Mouse (Mus musculus): ENCODE results near the gene Zfp553.

Zfp553 gene

DNA sequence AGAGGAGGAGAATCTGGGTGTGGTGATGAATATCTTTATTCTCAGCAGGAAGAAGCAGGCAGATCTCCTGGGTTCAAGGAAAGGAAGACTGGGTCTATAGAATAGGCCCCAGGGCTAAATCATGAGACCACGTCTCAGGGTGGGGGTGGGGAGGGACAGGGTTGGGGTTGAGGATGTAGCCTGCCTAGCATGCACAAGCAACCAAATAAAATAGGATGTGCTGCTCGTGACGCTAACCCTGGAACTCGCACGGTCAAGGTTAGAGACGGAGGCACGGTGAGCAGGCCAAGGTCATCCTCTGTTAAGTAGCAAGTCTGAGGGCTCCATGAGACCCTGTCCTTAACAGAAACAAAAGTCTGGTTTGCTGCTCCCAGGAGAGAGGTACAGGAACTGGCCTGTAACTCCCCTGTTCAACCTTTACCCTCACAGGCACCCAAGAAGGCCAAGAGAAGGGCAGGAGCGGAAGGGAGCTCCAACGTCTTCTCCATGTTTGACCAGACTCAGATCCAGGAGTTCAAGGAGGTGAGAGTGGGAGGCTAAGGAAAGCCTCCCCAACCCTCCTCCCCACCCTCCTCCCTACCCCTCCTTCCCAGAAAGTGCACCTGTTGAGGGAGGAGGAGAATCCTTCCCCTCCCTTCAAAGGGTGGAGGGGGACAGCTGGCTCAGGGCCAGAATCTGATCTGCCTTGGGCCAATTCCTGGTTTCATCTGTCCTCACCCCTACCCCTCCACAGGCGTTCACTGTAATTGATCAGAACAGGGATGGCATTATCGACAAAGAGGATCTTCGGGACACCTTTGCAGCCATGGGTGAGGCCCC is 20.2 kb upstream of the Zfp553 start:
- DNase-seq: no peak

DNA sequence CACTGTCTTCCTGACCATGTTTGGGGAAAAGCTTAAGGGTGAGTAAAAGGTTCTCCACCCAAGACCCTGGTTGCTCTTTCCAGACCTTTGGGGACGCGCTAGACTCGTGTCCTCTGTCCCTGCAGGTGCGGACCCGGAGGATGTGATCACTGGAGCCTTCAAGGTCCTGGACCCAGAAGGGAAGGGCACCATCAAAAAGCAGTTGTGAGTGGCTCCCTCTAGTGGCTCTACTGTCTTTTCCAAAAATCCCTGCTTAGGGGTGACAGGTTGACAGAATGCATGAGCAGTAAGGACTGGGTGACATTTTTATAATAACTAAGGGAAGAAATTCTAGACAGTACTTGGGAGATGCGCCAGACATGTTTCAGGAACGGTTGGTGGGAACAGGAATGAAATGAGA is 19.4 kb upstream of the Zfp553 start:
- peak; percentile 66 for DNase-seq

DNA sequence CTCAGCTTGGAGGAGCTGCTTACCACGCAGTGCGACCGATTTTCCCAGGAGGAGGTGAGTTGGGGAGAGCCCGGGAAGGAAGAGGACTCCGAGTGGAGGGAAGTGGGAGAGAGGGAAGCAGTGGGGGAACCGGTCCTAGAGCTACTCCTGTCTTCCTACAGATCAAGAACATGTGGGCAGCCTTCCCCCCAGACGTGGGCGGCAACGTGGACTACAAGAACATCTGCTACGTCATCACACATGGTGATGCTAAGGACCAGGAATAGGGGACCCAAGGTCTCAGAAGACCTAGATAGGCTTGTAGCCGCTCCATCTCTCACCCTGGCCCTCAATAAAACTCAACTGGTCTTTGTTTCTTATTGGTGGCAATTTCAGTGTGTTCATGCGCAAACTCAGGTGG is 18.9 kb upstream of the Zfp553 start:
- DNase-seq: no peak

- peak; percentile 27 for DNase-seq
These were observed 18.3 kb upstream of the Zfp553 start for GRCm38 (mm10) chr7:127214521-127214920.

GRCm38 (mm10) chr7:127214981-127215871 is 17.6 kb upstream of the Zfp553 start:
- DNase-seq: peak; percentile 86

DNA sequence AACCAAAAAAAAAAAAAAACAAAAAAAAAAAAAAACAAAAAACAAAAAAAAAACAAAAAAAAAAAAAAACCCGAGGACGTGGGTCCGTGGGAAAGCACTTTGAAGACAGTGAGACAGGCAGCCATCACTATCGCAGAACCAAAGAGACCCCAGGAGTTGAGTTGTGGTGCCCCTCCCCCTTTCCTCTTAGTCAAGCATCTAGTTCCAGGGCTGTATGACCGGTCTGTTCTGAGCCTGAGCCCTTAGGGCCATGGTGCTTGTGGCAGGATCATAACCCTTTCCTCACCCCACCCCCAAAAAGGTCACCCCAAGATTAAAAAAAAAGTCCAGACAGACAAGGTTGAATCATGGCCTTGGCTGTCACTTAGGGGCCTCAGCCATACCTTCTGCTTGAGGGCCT is 16.6 kb upstream of the Zfp553 start:
- DNase-seq: peak; percentile 23

GRCm38 (mm10) chr7:127217475-127217874 is 15.4 kb upstream of the Zfp553 start:
- peak; percentile 35 for DNase-seq

DNA sequence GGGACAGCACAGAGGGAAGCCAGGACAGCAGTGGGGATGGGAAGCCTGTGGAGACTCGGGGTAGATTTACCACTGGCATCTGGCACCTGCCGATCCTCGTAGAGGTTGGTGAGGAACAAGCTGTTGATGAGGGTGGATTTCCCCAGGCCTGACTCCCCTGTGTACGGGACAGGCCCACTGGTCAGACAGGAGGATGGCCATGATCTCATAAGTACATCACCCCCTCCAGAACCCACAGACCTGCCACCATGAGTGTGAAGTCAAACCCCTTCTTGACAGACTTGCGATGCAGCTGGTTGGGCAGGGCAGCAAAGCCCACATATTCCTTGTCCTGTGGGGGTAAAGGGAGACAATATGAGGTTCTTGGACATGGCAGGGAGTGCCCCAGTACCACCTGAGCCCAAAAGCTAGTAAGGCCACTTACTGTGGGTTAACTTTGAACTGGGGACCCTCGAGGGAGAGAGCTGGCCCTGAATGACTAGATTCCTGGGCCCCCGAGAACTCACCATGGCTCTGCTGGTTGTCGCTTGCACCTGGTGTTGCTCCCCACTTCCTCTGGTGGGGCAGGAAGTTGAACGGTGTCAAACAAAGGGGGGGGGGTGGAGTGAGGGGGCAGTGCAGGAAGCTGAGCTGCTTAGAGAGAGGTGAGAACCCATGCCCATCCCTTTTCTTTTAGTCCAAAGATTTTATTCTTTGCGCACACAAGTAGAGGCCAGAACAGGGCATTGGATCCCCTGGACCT is 14.8 kb upstream of the Zfp553 start:
- DNase-seq: peak; percentile 88

DNA sequence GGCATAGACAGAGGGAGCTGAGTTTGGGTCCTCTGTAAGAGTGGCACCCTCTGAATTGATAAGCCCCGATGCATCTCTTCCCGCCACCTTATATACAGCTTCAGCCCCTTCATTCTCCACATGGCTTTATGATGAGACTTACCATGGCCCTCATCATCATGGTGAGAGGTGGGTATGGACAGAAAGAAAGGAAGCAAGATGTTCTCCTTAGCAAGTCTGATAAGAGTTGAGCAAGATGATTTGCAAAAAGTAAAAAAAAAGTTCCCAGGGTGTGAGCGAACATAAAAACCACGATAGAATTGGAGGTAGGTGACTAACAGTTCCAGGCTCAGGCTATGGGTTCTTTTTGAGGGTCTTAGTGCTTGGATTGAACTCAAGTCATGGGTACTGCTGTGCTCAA is 14.2 kb upstream of the Zfp553 start:
- no peak for DNase-seq

GRCm38 (mm10) chr7:127220440-127220839 is 12.4 kb upstream of the Zfp553 start:
- DNase-seq: peak; percentile 56

GRCm38 (mm10) chr7:127223106-127223505 is 9.8 kb upstream of the Zfp553 start:
- no peak for DNase-seq

DNA sequence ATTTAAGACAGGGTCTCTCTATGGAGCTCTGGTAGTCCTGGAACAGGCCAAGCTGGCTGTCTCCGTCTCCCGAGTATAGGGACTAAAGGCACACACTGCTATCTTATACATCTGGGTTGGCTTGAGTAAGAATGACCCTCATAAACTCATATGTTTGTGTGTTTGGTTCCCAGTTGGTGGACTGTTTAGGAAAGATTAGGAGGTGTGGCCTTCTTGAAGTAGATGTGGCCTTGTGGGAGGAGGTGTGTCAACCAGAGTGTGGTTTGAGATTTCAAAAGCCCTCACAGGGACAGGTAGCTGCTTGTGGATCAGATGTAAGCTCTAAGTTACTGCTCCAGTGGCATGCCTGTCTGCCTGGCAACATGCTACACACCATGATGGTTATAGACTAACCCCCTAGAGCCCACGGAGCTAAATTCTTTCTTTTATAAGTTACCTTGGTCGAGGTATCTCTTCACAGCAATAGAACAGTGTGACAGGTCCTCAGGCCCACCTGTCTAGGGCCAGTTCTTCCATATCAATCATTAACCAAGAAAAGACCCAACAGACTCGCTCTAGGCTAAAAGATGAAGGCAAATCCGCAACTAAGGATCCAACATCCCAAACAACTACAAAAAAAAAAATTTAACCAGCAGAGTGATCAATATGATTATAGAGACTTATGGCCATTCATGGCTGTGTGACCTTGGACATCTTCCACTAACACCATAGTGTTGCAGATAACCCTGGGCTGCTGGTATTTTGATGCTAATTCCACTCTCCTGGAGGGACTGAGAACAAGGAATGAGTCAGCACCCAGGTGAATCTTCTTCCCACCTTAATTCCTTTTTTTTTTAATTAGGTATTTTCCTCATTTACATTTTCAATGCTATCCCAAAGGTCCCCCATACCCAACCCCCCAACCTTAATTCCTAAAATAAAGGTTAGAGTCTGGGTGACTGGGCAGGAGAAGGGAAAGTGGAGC is 9.1 kb upstream of the Zfp553 start:
- DNase-seq: no peak

DNA sequence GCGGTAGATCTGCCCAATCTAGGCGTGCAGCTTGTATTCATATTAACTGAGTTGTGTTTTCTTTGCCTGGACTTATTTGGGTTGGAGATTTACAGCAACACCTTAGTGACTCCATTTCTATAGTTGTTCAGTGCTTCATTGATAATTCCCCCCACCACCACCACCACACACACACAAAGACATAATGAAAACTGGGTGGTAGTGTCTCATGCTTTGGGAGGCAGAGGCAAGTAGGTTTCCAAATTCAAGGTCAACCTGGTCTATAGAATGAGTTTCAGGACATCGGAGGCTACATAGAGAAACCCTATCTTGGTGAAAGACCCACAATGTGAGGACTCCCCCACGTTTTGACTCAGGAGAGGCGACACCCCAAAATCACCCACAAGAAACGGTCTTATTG is 8.2 kb upstream of the Zfp553 start:
- no peak for DNase-seq

GRCm38 (mm10) chr7:127225147-127225995 is 7.5 kb upstream of the Zfp553 start:
- DNase-seq: no peak

DNA sequence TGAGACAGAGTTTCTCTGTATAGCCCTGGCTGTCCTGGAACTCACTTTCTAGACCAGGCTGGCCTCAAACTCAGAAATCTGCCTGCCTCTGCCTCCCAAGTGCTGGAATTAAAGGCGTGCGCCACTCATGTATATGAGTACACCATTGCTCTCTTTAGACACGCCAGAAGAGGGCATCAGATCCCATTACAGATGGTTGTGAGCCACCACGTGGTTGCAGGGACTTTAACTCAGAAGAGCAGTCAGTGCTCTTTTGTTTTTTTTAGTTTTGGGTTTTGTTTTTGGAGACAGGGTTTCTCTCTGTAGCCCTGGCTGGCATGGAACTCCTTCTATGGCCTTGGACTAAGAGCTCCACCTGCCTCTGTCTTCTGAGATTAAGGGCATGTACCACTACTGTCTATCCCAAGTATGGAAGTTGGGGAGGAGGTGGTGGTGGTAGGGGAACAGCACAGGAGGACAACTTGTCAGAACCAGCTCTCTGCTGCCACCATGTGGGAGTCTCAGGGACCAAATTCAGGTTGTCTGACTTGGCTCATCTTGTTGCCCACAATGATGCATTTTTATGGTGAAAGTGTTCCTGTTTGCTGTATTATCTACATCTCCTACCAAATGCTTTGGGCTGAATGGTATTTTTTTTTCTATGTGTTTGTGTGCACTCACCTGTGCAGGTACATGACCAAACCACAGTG is 4.1 kb upstream of the Zfp553 start:
- DNase-seq: peak; percentile 93

GRCm38 (mm10) chr7:127231376-127231775 is 1.5 kb upstream of the Zfp553 start:
- peak; percentile 28 for DNase-seq

DNA sequence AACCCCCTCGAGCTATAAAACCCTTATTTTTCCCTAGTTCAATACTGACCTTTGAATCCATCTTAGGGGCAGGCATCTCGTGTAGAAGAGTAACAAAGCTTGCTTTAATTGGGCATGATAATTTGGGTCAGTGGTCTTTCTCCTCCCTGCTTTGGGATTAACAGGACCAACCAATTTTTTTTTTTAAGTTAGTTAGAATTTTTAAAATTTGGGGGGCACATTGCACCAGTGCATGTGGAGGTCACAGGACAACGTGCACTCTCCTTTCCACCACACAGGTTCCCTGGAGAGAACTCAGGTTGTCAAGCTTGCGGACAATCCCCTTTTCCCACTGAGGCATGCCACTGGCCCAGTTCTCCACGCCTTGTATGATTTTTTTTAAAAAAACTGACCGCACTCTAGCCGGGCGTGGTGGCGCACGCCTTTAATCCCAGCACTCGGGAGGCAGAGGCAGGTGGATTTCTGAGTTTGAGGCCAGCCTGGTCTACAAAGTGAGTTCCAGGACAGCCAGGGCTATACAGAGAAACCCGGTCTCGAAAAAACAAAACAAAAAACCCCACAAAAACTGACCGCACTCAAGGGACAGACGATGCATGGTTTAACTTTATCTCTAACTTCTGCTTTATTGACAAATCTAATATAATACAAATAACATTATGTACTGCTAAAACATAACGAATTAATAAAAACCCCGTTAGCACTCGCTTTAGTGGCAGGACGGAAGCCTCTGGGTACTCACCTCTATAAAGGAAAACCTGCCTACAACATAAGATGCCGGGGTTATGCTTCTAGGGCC is 837 bp upstream of the Zfp553 start:
- no peak for DNase-seq

DNA sequence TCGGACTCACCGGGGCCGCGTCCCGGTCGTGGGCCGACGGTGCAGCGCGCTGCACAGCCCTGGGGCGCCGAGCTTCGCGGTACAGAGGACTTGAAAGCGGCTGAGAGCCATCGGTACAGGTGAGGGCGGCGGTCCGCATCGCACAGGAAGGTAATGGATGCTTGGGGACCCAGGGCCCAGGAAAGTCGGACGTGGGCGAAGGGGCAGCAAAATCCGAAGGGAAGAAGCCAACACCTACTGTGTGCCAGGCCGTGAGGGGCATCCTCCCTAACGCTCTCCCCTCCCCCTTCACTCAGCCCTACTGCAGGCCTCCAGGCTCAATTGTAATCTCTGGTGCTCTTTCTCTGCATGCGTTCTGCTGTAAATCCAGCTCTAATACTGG is 498 bp downstream of the Zfp553 start:
- DNase-seq: no peak

- no peak for DNase-seq
These were observed 904 bp downstream of the Zfp553 start for GRCm38 (mm10) chr7:127233765-127234164.

- no peak for DNase-seq
These were observed 1.9 kb downstream of the Zfp553 start for GRCm38 (mm10) chr7:127234777-127235176.
